Mouse (Mus musculus): ENCODE measurements at regions not wholly inside any gene's neighbourhood (a gene's known extent, or its start where the extent isn't known, plus 50 kb on each side); places are given as distances from the start of the nearest gene placed in this dataset.

GRCm38 (mm10) chr17:15185217-15185616 lies 143.9 kb upstream of the Gm3448 start:
- Histone ChIP-seq H3K9me3 (no peaks in the 10 kb centered on the region), H3K36me3 (no peaks in the 10 kb centered on the region), H3K27me3 (no peaks in the 10 kb centered on the region), H3K27ac (no peak overlapping the region), H3K9ac (no peak overlapping the region), H3K4me3 (no peak overlapping the region), H3K4me1 (no peaks in the 10 kb centered on the region), H3K4me2 (replicated peaks) (no peak overlapping the region)
- WGBS: 11% methylated on average over 5 of the region's 5 CpGs
- peak; percentile 74 for ATAC-seq (ENCODE audit: insufficient number of reproducible peaks, insufficient read depth, low FRiP score, low TSS enrichment)

GRCm38 (mm10) chr17:15183800-15184199 lies 142.5 kb upstream of the Gm3448 start:
- H3K9me3 ChIP-seq: no peaks in the 10 kb centered on the region
- no peaks in the 10 kb centered on the region for H3K27me3 ChIP-seq
- H3K27ac ChIP-seq: no peak overlapping the region
- no peak overlapping the region for H3K4me3 ChIP-seq
- H3K9ac ChIP-seq: no peak overlapping the region
- no peaks in the 10 kb centered on the region for H3K36me3 ChIP-seq
- no peaks in the 10 kb centered on the region for H3K4me1 ChIP-seq
- WGBS: 54% methylated on average over 6 of the region's 6 CpGs
- ATAC-seq (ENCODE audit: insufficient number of reproducible peaks, insufficient read depth, low FRiP score, low TSS enrichment): no peak
- no peak overlapping the region for H3K4me2 ChIP-seq (replicated peaks)

GRCm38 (mm10) chr17:15182105-15182504 lies 140.8 kb upstream of the Gm3448 start:
- no peaks in the 10 kb centered on the region for H3K36me3 ChIP-seq
- H3K9ac ChIP-seq: no peak overlapping the region
- H3K27ac ChIP-seq: no peak overlapping the region
- no peaks in the 10 kb centered on the region for H3K27me3 ChIP-seq
- ATAC-seq (ENCODE audit: insufficient number of reproducible peaks, insufficient read depth, low FRiP score, low TSS enrichment): no peak
- H3K4me1 ChIP-seq: no peaks in the 10 kb centered on the region
- H3K4me2 ChIP-seq (replicated peaks): no peak overlapping the region
- WGBS: 34% methylated on average over 4 of the region's 4 CpGs
- H3K4me3 ChIP-seq: no peak overlapping the region
- H3K9me3 ChIP-seq: no peaks in the 10 kb centered on the region

- no peak for ATAC-seq (ENCODE audit: insufficient number of reproducible peaks, insufficient read depth, low FRiP score, low TSS enrichment)
- no peak overlapping the region for H3K4me2 ChIP-seq (replicated peaks)
- 19% methylated on average over 10 of the region's 10 CpGs for WGBS
- H3K27me3 ChIP-seq: no peaks in the 10 kb centered on the region
- no peaks in the 10 kb centered on the region for H3K4me1 ChIP-seq
- no peak overlapping the region for H3K9ac ChIP-seq
- no peak overlapping the region for H3K27ac ChIP-seq
- no peak overlapping the region for H3K4me3 ChIP-seq
- H3K9me3 ChIP-seq: no peaks in the 10 kb centered on the region
- H3K36me3 ChIP-seq: no peaks in the 10 kb centered on the region
Measured at GRCm38 (mm10) chr17:15180223-15180860, 139.0 kb upstream of the Gm3448 start.

GRCm38 (mm10) chr17:15179411-15179951 lies 138.1 kb upstream of the Gm3448 start:
- no peak overlapping the region for H3K27ac ChIP-seq
- ATAC-seq (ENCODE audit: insufficient number of reproducible peaks, insufficient read depth, low FRiP score, low TSS enrichment): no peak

GRCm38 (mm10) chr17:15177390-15177789 lies 136.1 kb upstream of the Gm3448 start:
- ATAC-seq (ENCODE audit: insufficient number of reproducible peaks, insufficient read depth, low FRiP score, low TSS enrichment): no peak
- H3K36me3 ChIP-seq: no peaks in the 10 kb centered on the region
- H3K27ac ChIP-seq: no peak overlapping the region
- no peak overlapping the region for H3K9ac ChIP-seq
- H3K4me1 ChIP-seq: no peaks in the 10 kb centered on the region
- 77% methylated on average over 3 of the region's 3 CpGs for WGBS
- H3K27me3 ChIP-seq: no peaks in the 10 kb centered on the region
- no peak overlapping the region for H3K4me3 ChIP-seq
- no peaks in the 10 kb centered on the region for H3K9me3 ChIP-seq
- H3K4me2 ChIP-seq (replicated peaks): no peak overlapping the region

More at GRCm38 (mm10) chr17:15179411-15179951, 138.1 kb upstream of the Gm3448 start:
- Histone ChIP-seq H3K27me3 (no peaks in the 10 kb centered on the region), H3K36me3 (no peaks in the 10 kb centered on the region), H3K4me2 (replicated peaks) (no peak overlapping the region), H3K9ac (no peak overlapping the region), H3K4me1 (no peaks in the 10 kb centered on the region), H3K4me3 (no peak overlapping the region), H3K9me3 (no peaks in the 10 kb centered on the region)
- 60% methylated on average over 4 of the region's 4 CpGs for WGBS

- Histone ChIP-seq H3K9me3 (no peaks in the 10 kb centered on the region), H3K27ac (no peak overlapping the region), H3K36me3 (no peaks in the 10 kb centered on the region), H3K4me2 (replicated peaks) (no peak overlapping the region), H3K4me1 (no peaks in the 10 kb centered on the region), H3K27me3 (no peaks in the 10 kb centered on the region), H3K4me3 (no peak overlapping the region), H3K9ac (no peak overlapping the region)
- WGBS: 69% methylated on average over 9 of the region's 9 CpGs
- ATAC-seq (ENCODE audit: insufficient number of reproducible peaks, insufficient read depth, low FRiP score, low TSS enrichment): no peak
Measured at GRCm38 (mm10) chr17:15174354-15174953, 133.1 kb upstream of the Gm3448 start.

- H3K4me3 ChIP-seq: no peak overlapping the region
- no peaks in the 10 kb centered on the region for H3K27me3 ChIP-seq
- no peak for ATAC-seq (ENCODE audit: insufficient number of reproducible peaks, insufficient read depth, low FRiP score, low TSS enrichment)
- WGBS: 84% methylated on average over 3 of the region's 3 CpGs
- no peaks in the 10 kb centered on the region for H3K36me3 ChIP-seq
- no peaks in the 10 kb centered on the region for H3K9me3 ChIP-seq
- H3K27ac ChIP-seq: no peak overlapping the region
- H3K4me1 ChIP-seq: no peaks in the 10 kb centered on the region
- no peak overlapping the region for H3K4me2 ChIP-seq (replicated peaks)
- no peak overlapping the region for H3K9ac ChIP-seq
Measured at GRCm38 (mm10) chr17:15167927-15168326, 126.6 kb upstream of the Gm3448 start.

- Histone ChIP-seq H3K9me3 (no peaks in the 10 kb centered on the region), H3K36me3 (no peaks in the 10 kb centered on the region), H3K4me1 (0 out of 2 replicates have a peak, but pooled peaks cover 5% of the 10 kb centered on the region), H3K4me2 (replicated peaks) (no peak overlapping the region), H3K4me3 (no peak overlapping the region), H3K27ac (no peak overlapping the region), H3K27me3 (no peaks in the 10 kb centered on the region), H3K9ac (no peak overlapping the region)
- WGBS: 67% methylated on average over 5 of the region's 5 CpGs
- no peak for ATAC-seq (ENCODE audit: insufficient number of reproducible peaks, insufficient read depth, low FRiP score, low TSS enrichment)
Measured at GRCm38 (mm10) chr17:15157693-15158333, 116.5 kb upstream of the Gm3448 start.

- Histone ChIP-seq H3K27ac (no peak overlapping the region), H3K36me3 (no peaks in the 10 kb centered on the region), H3K4me2 (replicated peaks) (no peak overlapping the region), H3K9me3 (no peaks in the 10 kb centered on the region), H3K4me3 (no peak overlapping the region), H3K27me3 (no peaks in the 10 kb centered on the region), H3K4me1 (0 out of 2 replicates have a peak, but pooled peaks cover 5% of the 10 kb centered on the region), H3K9ac (no peak overlapping the region)
- no peak for ATAC-seq (ENCODE audit: insufficient number of reproducible peaks, insufficient read depth, low FRiP score, low TSS enrichment)
- WGBS: 78% methylated on average over 7 of the region's 7 CpGs
Measured at GRCm38 (mm10) chr17:15152996-15153735, 111.8 kb upstream of the Gm3448 start.

GRCm38 (mm10) chr17:15152477-15152876 lies 111.1 kb upstream of the Gm3448 start:
- WGBS: 48% methylated on average over 7 of the region's 7 CpGs
- H3K9me3 ChIP-seq: no peaks in the 10 kb centered on the region
- H3K4me1 ChIP-seq: no peaks in the 10 kb centered on the region
- no peaks in the 10 kb centered on the region for H3K36me3 ChIP-seq
- H3K9ac ChIP-seq: no peak overlapping the region
- no peak overlapping the region for H3K4me2 ChIP-seq (replicated peaks)
- no peak overlapping the region for H3K27ac ChIP-seq
- no peak for ATAC-seq (ENCODE audit: insufficient number of reproducible peaks, insufficient read depth, low FRiP score, low TSS enrichment)
- no peak overlapping the region for H3K4me3 ChIP-seq
- H3K27me3 ChIP-seq: no peaks in the 10 kb centered on the region

Measured in embryonic facial prominence, embryonic 12.5 days (tissue).